Mouse (Mus musculus): ENCODE results near the gene Cst6. TPM values are rescaled to one million over a fixed set of nuclear protein-coding genes. Genes with fewer than 3 reads are reported as not detected.

Gene Cst6
- polyA plus RNA-seq, 1 experiment: 0.82 TPM

DNA sequence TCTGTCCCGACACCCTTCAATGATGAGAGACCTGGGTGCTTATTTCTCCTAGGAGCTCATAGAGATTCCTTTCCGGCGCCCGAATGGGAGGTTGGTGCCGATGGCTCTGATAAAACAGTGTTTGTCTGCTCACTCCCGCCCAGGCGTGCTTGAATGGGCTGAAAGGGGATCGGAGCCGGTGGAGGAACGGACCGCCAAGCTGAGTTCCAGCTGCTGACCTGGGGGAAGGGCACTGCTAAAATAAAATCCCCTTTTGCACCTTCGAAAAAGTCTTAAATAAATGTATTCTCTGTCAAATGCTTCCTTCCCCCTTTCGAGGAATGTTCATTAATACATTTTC lies 53.7 kb downstream of the Cst6 start:
- H3K27ac ChIP-seq (ENCODE audit: insufficient read depth, low read length): peak overlapping the region; percentile 73
- H3K4me1 ChIP-seq (ENCODE audit: control insufficient read depth, insufficient read depth, insufficient read length): peaks cover 4% of the 10 kb centered on the region; the same call in 1 of the 2 replicates
- WGBS: 2% methylated on average over 13 of the region's 13 CpGs
- peak in 1 of 2 experiments; percentile 22 for DNase-seq (ENCODE audit: low read depth in 1 of 2, low spot score in 2 of 2)
- no peaks in the 10 kb centered on the region for H3K27me3 ChIP-seq (ENCODE audit: control insufficient read depth, insufficient read depth, low read length)
- H3K4me3 ChIP-seq (ENCODE audit: extremely low read depth, insufficient read depth, insufficient read length): peak overlapping the region; percentile 54
- H3K36me3 ChIP-seq (ENCODE audit: control insufficient read depth, insufficient read depth, low read length): peaks cover 13% of the 10 kb centered on the region
- TF ChIP-seq POLR2A (IDR thresholded peaks at IDR 0.05; ENCODE audit: low read depth, low read length) (no peak), CTCF (IDR thresholded peaks at IDR 0.05; ENCODE audit: extremely low read depth, insufficient read depth, insufficient read length, insufficient replicate concordance) (no peak)

DNA sequence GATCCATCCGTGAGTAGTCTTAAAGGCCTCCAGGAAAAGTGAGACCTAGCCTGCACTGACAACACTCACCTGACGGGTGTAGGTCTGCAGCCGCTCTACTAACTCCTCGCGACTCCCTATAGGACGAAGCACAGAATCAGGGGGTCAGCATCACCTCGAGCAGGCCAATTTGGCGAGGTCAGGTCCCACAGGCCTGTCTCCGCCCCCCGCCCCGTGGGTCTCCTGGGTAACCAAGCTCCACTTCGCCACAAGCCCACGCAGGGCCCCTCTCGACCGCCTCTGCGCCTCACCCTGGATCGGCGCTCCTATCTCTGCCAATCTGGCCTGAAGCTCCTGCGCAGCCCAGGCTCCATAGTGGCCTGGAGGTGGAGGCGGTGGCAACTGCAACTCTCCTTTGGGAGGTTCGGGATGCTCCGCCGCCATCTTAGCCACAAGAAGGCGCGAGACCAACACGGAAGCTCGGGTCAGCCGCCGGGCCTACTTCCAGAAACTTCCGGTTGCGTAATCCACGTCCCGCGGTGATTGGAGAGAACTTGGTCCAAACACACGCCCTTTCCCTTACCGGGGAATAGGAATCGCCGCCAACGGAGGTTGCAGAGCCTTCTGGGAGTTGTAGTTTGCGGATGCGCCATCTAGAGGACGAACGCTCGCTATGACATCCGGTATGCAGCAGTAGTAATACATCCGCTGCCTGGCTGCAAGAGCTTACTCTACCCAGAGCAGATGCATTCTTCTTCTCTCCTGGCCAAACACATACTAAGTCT lies 54.2 kb downstream of the Cst6 start, which contains the start of gene Sf3b2:
Gene Sf3b2 (minus strand): TSS at position 484 of the 764 bp plus-strand sequence.
- Histone ChIP-seq H3K27ac (ENCODE audit: insufficient read depth, low read length) (peak within 1 kb of the TSS; percentile 86), H3K36me3 (ENCODE audit: control insufficient read depth, insufficient read depth, low read length) (peaks cover 16% of the 10 kb centered on the region), H3K4me1 (ENCODE audit: control insufficient read depth, insufficient read depth, insufficient read length) (peaks cover 4% of the 10 kb centered on the region; the same call in 1 of the 2 replicates), H3K4me3 (ENCODE audit: extremely low read depth, insufficient read depth, insufficient read length) (peak within 1 kb of the TSS; percentile 96), H3K27me3 (ENCODE audit: control insufficient read depth, insufficient read depth, low read length) (no peaks in the 10 kb centered on the region)
- TF ChIP-seq CTCF (IDR thresholded peaks at IDR 0.05; ENCODE audit: extremely low read depth, insufficient read depth, insufficient read length, insufficient replicate concordance) (peak; percentile 65; the same call in 1 of the 2 replicates), POLR2A (IDR thresholded peaks at IDR 0.05; ENCODE audit: low read depth, low read length) (peak; percentile 23)
- DNase-seq (ENCODE audit: low read depth in 1 of 2, low spot score in 2 of 2): peak; percentile 96 to 99
- WGBS: under 1% methylated on average over 46 of the region's 46 CpGs

Other genes starting within 250 kb of the Cst6 start
- 116 and 138 TPM in 2 replicates for gene Rab1b, start 242.5 kb downstream of the Cst6 start, polyA plus RNA-seq (2012; rRNA removed)
- gene Klc2, start 231.0 kb downstream of the Cst6 start, polyA plus RNA-seq (2012; rRNA removed): 26.8 and 27.9 TPM in 2 replicates
- gene Pacs1, start 76.5 kb downstream of the Cst6 start, polyA plus RNA-seq (2012; rRNA removed): 35.0 and 44.5 TPM in 2 replicates
- gene Sf3b2, start 54.1 kb downstream of the Cst6 start, polyA plus RNA-seq (2012; rRNA removed): 117 and 144 TPM in 2 replicates
- gene Gal3st3, start 51.2 kb downstream of the Cst6 start, polyA plus RNA-seq (2012; rRNA removed): 0.37 and 0.69 TPM in 2 replicates
- gene Catsper1, start 13.8 kb downstream of the Cst6 start, polyA plus RNA-seq (2012; rRNA removed): not detected in 2 replicates
- 17.4 and 20.0 TPM in 2 replicates for gene Eif1ad, start 17.2 kb upstream of the Cst6 start, polyA plus RNA-seq (2012; rRNA removed)
- 72.0 and 79.8 TPM in 2 replicates for gene Banf1, start 17.6 kb upstream of the Cst6 start, polyA plus RNA-seq (2012; rRNA removed)
- 19.2 and 27.3 TPM in 2 replicates for gene Sart1, start 39.1 kb upstream of the Cst6 start, polyA plus RNA-seq (2012; rRNA removed)
- 1.9 and 2.3 TPM in 2 replicates for gene Tsga10ip, start 53.0 kb upstream of the Cst6 start, polyA plus RNA-seq (2012; rRNA removed)
- gene Drap1, start 75.4 kb upstream of the Cst6 start, polyA plus RNA-seq (2012; rRNA removed): 59.6 and 75.8 TPM in 2 replicates
- 76.4 and 95.8 TPM in 2 replicates for gene AI837181, start 75.6 kb upstream of the Cst6 start, polyA plus RNA-seq (2012; rRNA removed)
- 0.04 and 0.40 TPM in 2 replicates for gene Fosl1, start 98.0 kb upstream of the Cst6 start, polyA plus RNA-seq (2012; rRNA removed)
- gene Ccdc85b, start 108.3 kb upstream of the Cst6 start, polyA plus RNA-seq (2012; rRNA removed): 5.3 and 6.8 TPM in 2 replicates
- 80.4 and 131 TPM in 2 replicates for gene Fibp, start 111.0 kb upstream of the Cst6 start, polyA plus RNA-seq (2012; rRNA removed)
- gene Ctsw, start 118.9 kb upstream of the Cst6 start, polyA plus RNA-seq (2012; rRNA removed): 27.6 and 34.3 TPM in 2 replicates
- 21.7 and 29.4 TPM in 2 replicates for gene Efemp2, start 124.4 kb upstream of the Cst6 start, polyA plus RNA-seq (2012; rRNA removed)
- gene Mus81, start 138.8 kb upstream of the Cst6 start, polyA plus RNA-seq (2012; rRNA removed): 41.5 and 53.9 TPM in 2 replicates
- 427 and 734 TPM in 2 replicates for gene Cfl1, start 140.9 kb upstream of the Cst6 start, polyA plus RNA-seq (2012; rRNA removed)
- gene 1700020D05Rik, start 154.2 kb upstream of the Cst6 start, polyA plus RNA-seq (2012; rRNA removed): 0.77 and 1.5 TPM in 2 replicates
- gene Snx32, start 161.0 kb upstream of the Cst6 start, polyA plus RNA-seq (2012; rRNA removed): 10.8 and 12.2 TPM in 2 replicates
- 0.05 TPM in 2 replicates for gene Ovol1, start 211.1 kb upstream of the Cst6 start, polyA plus RNA-seq (2012; rRNA removed)
- 18.6 and 25.0 TPM in 2 replicates for gene Ap5b1, start 218.5 kb upstream of the Cst6 start, polyA plus RNA-seq (2012; rRNA removed)